Mouse (Mus musculus) heart, embryonic 14.5 days (tissue): Measurements from ENCODE around the gene Ak9. TPM values are rescaled to one million over a fixed set of nuclear protein-coding genes. Genes with fewer than 3 reads are reported as not detected.

Source experiments
- ATAC-seq: fragments of 200-750 bp; cut with Nextera tagmentation; 2 replicates; pipeline ENCODE4 v1.8.0; 2017; ENCODE audit warnings: low read depth, moderate TSS enrichment; ENCODE audit not compliant: insufficient number of reproducible peaks, insufficient read depth, low FRiP score
- H3K27ac ChIP-seq, 2 experiments: fragments of 200-500 bp in 1 of 2; fragments of 300-500 bp in 1 of 2; sonication (generic) in 1 of 2; replicated peaks in 1 of 2; 2 replicates each; pipeline ENCODE4 v1.5.1; 2012 to 2014; ENCODE audit warnings: low read depth in 2 of 2, low read length in 2 of 2, control low read depth in 1 of 2, mild to moderate bottlenecking in 1 of 2, mixed read lengths in 1 of 2; ENCODE audit not compliant: control insufficient read depth in 1 of 2, insufficient read depth in 1 of 2
- H3K27me3 ChIP-seq: fragments of 300-500 bp; sonication (generic); 2 replicates; pipeline ENCODE4 v1.6.1; 2014; ENCODE audit warnings: mild to moderate bottlenecking, low read length, control low read depth; ENCODE audit not compliant: control insufficient read depth, insufficient read depth
- H3K36me3 ChIP-seq: fragments of 300-500 bp; sonication (generic); 2 replicates; pipeline ENCODE4 v1.6.1; 2014; ENCODE audit warnings: mild to moderate bottlenecking, control low read depth, low read length, mixed read lengths; ENCODE audit not compliant: control insufficient read depth, insufficient read depth
- H3K4me1 ChIP-seq, 2 experiments: fragments of 200-500 bp in 1 of 2; fragments of 300-500 bp in 1 of 2; sonication (generic) in 1 of 2; 2 replicates each; pipeline ENCODE4 v1.6.1; 2012 to 2014; ENCODE audit warnings: low read length in 2 of 2, control low read depth in 1 of 2, mixed read lengths in 1 of 2; ENCODE audit not compliant: control insufficient read depth in 2 of 2, insufficient read depth in 2 of 2
- H3K4me2 ChIP-seq: fragments of 300-500 bp; sonication (generic); 2 replicates; pipeline ENCODE4 v1.6.1; 2014; ENCODE audit warnings: mild to moderate bottlenecking, low read length
- H3K4me3 ChIP-seq, 2 experiments: fragments of 200-500 bp in 1 of 2; fragments of 300-500 bp in 1 of 2; sonication (generic) in 1 of 2; 2 replicates each; pipeline ENCODE4 v1.5.1; 2012 to 2014; ENCODE audit warnings: low read length in 2 of 2, mild to moderate bottlenecking in 2 of 2, control low read depth in 1 of 2, low read depth in 1 of 2, moderate library complexity in 1 of 2; ENCODE audit not compliant: control insufficient read depth in 1 of 2, insufficient read depth in 1 of 2
- H3K9ac ChIP-seq: fragments of 300-500 bp; sonication (generic); 2 replicates; pipeline ENCODE4 v1.6.1; 2014; ENCODE audit warnings: mild to moderate bottlenecking, low read length
- H3K9me3 ChIP-seq: fragments of 300-500 bp; sonication (generic); 2 replicates; pipeline ENCODE4 v1.6.1; 2016; ENCODE audit warnings: low read length, control low read depth; ENCODE audit not compliant: control insufficient read depth
- WGBS: fragments of 180-500 bp; shearing (Covaris S2); extraction: QIAGEN DNeasy Blood & Tissue Kit; methylation state at CpG from one replicate; pipeline ENCODE4 v1.1.7; 2014; 5-methylcytosine and 5-hydroxymethylcytosine counted together
- polyA plus RNA-seq: library from polyadenylated mRNA; unstranded; fragments of >200 nt; fragmentation: Nextera tagmentation; extraction: Ambion mirVana; gene quantifications from 2 replicates; pipeline ENCODE4 v1.2.1, GENCODE M21; 2014

Gene Ak9
- polyA plus RNA-seq, 1 experiment from 2014 or later = 0.19 TPM

DNA sequence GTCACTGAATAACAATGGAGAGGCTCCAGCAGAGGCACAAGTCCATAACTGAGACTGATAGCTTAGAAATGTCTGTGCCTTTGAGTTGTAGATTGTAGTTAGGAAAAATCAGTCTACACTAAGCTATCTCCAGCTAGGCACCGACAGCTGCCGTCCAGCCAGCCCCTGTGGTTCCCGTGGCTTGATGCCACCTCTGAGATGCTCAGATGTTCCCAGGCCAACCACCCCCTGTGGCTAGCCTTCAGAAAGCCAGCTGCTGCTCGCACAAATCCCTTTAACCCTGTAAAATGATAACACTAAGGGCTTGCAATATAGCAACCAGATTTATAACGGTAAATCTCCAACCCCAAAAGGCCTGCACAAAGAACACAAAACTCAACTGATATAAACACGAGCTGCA lies 23.6 kb upstream of the Ak9 start:
- H3K9ac ChIP-seq = no peak overlapping the region
- WGBS = 31% methylated on average over 6 of the region's 6 CpGs
- peaks cover 36% of the 10 kb centered on the region for H3K36me3 ChIP-seq
- H3K27ac ChIP-seq = no peak overlapping the region
- H3K4me2 ChIP-seq = no peak overlapping the region
- H3K4me1 ChIP-seq = 0 out of 4 replicates have a peak, but pooled peaks cover 0 to 3% of the 10 kb centered on the region in 2 experiments
- ATAC-seq = no peak
- no peaks in the 10 kb centered on the region for H3K27me3 ChIP-seq
- no peaks in the 10 kb centered on the region for H3K9me3 ChIP-seq
- H3K4me3 ChIP-seq = no peak overlapping the region

DNA sequence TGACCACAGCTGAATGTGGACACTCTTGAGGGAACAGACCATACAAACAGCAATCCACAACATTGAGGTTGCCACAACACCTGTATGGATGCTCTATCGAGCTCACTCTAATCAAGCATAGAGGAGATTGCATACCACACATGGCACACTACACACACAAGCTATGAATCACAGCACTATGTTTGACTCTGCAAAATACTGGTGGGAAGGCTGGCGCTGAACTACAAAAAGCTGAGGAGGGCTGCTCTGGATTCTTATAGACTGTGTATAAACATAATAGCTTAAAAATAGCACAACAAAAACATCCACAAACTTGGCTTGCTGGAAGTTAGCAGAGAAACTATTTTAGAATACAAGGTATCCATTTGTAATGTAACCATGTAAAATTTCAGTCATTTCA lies 23.0 kb upstream of the Ak9 start:
- no peaks in the 10 kb centered on the region for H3K27me3 ChIP-seq
- H3K36me3 ChIP-seq = peaks cover 39% of the 10 kb centered on the region
- H3K4me3 ChIP-seq = no peak overlapping the region
- 0 out of 4 replicates have a peak, but pooled peaks cover 0 to 3% of the 10 kb centered on the region in 2 experiments for H3K4me1 ChIP-seq
- H3K4me2 ChIP-seq = no peak overlapping the region
- no peaks in the 10 kb centered on the region for H3K9me3 ChIP-seq
- H3K27ac ChIP-seq = no peak overlapping the region
- H3K9ac ChIP-seq = no peak overlapping the region
- no peak for ATAC-seq
- 81% methylated on average over 2 of the region's 2 CpGs for WGBS

DNA sequence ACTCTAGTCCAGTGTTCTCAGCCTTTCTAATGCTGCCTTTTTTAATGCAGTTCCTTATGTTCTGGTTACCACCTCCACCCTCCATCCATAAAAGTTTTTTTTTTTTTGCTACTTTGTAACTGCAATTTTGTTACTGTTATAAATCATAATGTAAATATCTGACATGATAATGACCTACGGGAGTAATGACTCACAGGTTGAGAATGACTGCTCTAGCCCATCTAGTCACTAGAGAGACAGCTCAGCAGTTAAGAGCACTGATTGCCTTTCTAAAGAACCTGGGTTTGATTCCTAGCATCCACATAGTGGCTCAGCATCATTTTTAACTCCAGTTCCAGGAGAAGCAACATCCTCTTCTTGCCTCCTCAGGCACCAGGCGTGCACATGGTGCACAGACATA lies 21.7 kb upstream of the Ak9 start:
- Histone ChIP-seq H3K4me2 (no peak overlapping the region), H3K9me3 (no peaks in the 10 kb centered on the region), H3K9ac (no peak overlapping the region), H3K4me3 (no peak overlapping the region), H3K27me3 (no peaks in the 10 kb centered on the region), H3K4me1 (0 out of 4 replicates have a peak, but pooled peaks cover 0 to 3% of the 10 kb centered on the region in 2 experiments), H3K36me3 (peaks cover 30% of the 10 kb centered on the region), H3K27ac (no peak overlapping the region)
- no peak for ATAC-seq
- 81% methylated on average over 2 of the region's 2 CpGs for WGBS

DNA sequence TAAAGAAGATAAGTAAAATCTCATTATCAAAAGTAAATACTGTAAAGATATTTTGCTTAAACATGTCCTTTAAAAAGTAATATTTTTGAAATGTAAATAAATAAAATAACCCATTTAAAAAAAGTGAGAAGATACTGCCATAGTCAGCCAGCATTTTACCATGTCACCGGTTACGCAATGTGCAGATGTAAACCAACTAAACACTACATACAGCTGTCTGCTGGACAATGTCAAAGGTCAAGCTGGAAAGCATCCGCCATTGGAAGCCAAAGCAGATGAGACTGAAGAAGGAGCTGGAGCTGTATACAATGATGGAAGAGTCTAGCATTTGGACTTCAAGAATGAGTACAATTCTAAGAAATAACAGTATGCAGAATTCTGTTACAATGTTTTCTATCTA lies 16.2 kb upstream of the Ak9 start:
- Histone ChIP-seq H3K4me2 (no peak overlapping the region), H3K27me3 (no peaks in the 10 kb centered on the region), H3K9me3 (no peaks in the 10 kb centered on the region), H3K4me1 (peaks cover 8 to 17% of the 10 kb centered on the region in 2 experiments), H3K36me3 (peaks cover 26% of the 10 kb centered on the region), H3K9ac (no peak overlapping the region), H3K27ac (no peak overlapping the region), H3K4me3 (no peak overlapping the region)
- WGBS = 91% methylated on average over 3 of the region's 3 CpGs
- ATAC-seq = no peak

DNA sequence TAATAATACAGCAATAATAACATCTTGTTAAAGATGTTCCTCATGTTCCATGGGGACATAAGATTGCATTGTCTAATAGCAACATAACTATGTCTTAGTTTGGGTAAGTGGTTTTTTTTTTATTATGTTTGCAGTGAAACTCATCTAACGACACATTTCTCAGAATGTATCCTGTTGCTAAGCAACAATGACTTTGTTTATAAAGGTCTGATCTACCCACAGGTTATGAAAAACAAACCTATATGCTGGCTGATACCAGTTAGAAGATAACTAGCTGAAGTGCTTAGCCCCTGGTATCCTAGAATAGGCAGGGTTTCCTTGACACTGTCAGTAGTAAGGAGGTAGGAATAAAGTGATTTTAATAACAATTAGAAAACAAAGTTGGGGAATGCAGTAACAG lies 15.7 kb upstream of the Ak9 start:
- no peaks in the 10 kb centered on the region for H3K9me3 ChIP-seq
- no peak overlapping the region for H3K4me2 ChIP-seq
- no peak overlapping the region for H3K9ac ChIP-seq
- H3K4me3 ChIP-seq = no peak overlapping the region
- H3K27ac ChIP-seq = no peak overlapping the region
- 57% methylated on average over 1 of the region's 1 CpGs for WGBS
- peaks cover 22% of the 10 kb centered on the region for H3K36me3 ChIP-seq
- ATAC-seq = no peak
- no peaks in the 10 kb centered on the region for H3K27me3 ChIP-seq
- peaks cover 8 to 17% of the 10 kb centered on the region in 2 experiments for H3K4me1 ChIP-seq

DNA sequence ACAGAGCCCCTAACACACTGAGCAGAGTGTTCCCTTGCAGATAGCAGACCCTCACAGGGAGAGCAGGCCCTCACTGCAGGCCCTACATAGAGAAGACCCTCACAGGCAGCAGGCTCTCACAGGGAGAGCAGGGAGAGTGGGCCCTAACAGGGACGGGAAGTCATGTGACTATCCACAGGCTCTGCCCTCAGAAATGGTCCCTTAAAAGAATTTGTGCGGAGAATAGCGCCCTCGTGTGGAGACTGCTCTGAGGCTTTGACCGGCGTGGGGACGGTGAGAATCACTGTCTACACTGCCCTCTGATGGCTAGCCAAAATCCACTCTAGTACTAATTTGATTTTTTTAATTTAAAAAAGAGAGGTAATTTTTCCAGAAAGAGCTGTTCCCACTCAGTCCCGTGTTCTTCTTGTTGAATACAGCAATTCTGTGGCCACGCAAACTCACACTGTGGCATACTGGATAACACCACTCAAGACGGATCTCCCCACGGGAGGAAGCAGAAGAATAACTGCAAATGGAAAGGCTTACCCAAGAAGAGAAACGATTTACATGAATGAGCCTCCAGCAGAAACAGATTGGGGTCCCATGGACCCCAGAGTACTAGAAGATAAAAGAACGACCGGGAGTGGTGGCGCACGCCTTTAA lies 14.9 kb upstream of the Ak9 start:
- peak overlapping the region; percentile 44; the same call in 1 of the 2 replicates for H3K9ac ChIP-seq
- 0 out of 4 replicates have a peak overlapping the region, but pooled peaks of 1 of the 2 experiments have one; percentile 16 for H3K27ac ChIP-seq
- 0 out of 2 replicates have a peak, but pooled peaks have one; percentile 54 for ATAC-seq
- no peaks in the 10 kb centered on the region for H3K9me3 ChIP-seq
- WGBS = 34% methylated on average over 16 of the region's 16 CpGs
- H3K4me1 ChIP-seq = peaks cover 11 to 24% of the 10 kb centered on the region in 2 experiments
- no peak overlapping the region for H3K4me3 ChIP-seq
- no peaks in the 10 kb centered on the region for H3K27me3 ChIP-seq
- H3K36me3 ChIP-seq = peaks cover 14% of the 10 kb centered on the region
- peak overlapping the region; percentile 34 for H3K4me2 ChIP-seq

DNA sequence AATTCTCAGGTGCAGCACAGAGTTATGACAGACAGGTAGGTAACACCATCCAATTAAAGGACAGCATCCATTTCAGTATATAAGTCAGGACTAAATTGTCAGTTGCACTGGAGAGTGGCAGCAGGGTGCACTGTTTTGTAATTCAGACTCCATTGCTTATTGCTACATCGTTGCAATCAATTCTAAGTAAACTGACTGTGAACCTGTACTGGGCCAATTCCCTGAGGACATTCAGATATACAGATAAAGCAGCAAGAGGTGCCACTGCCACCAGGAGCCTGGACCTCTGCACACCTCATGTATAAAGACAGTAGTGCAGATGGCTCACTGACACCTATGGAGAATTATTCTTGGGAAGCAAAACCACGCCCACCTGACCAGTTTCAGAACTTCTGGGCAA lies 12.8 kb upstream of the Ak9 start:
- Histone ChIP-seq H3K27me3 (no peaks in the 10 kb centered on the region), H3K4me1 (peaks cover 23 to 39% of the 10 kb centered on the region in 2 experiments), H3K9ac (no peak overlapping the region), H3K9me3 (no peaks in the 10 kb centered on the region), H3K4me2 (no peak overlapping the region), H3K36me3 (no peaks in the 10 kb centered on the region), H3K27ac (no peak overlapping the region), H3K4me3 (no peak overlapping the region)
- ATAC-seq = no peak
- 83% methylated on average over 2 of the region's 2 CpGs for WGBS

DNA sequence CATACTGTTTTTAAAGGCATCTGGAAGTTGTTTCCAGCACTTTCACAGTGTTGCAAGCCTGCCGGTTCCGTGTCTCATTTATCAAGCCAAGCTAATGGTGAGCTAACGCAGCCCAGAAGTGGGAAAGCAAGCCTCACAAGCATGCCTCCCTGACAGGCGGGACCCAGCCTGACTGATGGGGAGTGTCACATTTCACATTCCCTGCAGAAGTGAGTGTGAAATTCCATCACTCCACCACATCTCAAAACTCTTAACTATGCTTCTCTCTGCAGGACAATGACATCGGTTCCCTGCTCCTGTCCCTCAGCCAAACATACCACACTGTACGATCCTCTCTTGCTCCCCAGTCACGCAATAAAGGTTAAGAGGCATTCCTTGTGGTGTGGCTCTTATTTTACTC lies 10.8 kb upstream of the Ak9 start:
- peaks cover 23 to 39% of the 10 kb centered on the region in 2 experiments for H3K4me1 ChIP-seq

More for the DNA sequence above, 10.8 kb upstream of the Ak9 start:
- no peaks in the 10 kb centered on the region for H3K27me3 ChIP-seq
- peak overlapping the region; percentile 61 for H3K9ac ChIP-seq
- peak; percentile 86 for ATAC-seq
- no peaks in the 10 kb centered on the region for H3K9me3 ChIP-seq
- no peaks in the 10 kb centered on the region for H3K36me3 ChIP-seq
- H3K4me3 ChIP-seq = peak overlapping the region in 1 of 2 experiments; percentile 22; a peak in 2 of 4 replicates
- peak overlapping the region; percentile 79 to 98 for H3K27ac ChIP-seq
- WGBS = 2% methylated on average over 7 of the region's 7 CpGs
- H3K4me2 ChIP-seq = peak overlapping the region; percentile 63
